Mouse (Mus musculus): ENCODE measurements at regions not wholly inside any gene's neighbourhood (a gene's known extent, or its start where the extent isn't known, plus 50 kb on each side); places are given as distances from the start of the nearest gene placed in this dataset.
A peak's percentile ranks its signal among the peaks of the same experiment; 100 is the strongest.

GRCm38 (mm10) chr4:81178047-81178781, 264.4 kb downstream of the Mpdz start:
- DNase-seq (ENCODE audit: low spot score in 2 of 2): no peak

- peak; percentile 89 to 90 for DNase-seq (ENCODE audit: low spot score in 2 of 2)
Observed at GRCm38 (mm10) chr4:81178782-81179135, 263.9 kb downstream of the Mpdz start.

DNA sequence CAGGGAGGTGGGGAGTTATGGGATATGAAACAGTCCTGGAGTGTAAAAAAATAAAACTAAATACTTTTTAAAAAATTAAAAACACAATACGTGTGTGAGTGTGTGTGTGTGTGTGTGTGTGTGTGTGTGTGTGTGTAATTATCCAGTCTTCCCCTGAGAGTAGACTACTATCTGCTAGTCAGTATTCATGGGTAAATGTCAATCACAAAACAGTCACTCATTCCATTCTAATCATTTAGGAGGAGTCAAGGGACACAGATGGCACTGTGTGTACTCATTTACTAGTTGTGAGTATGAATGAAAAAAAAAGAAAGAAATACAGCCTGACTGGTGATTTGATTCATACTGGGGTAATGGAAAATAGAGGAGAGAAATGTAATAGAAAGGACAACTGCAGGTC, 226.5 kb downstream of the Mpdz start:
- no peak for DNase-seq (ENCODE audit: low spot score in 2 of 2)

GRCm38 (mm10) chr4:81217979-81218378, 224.6 kb downstream of the Mpdz start:
- no peak for DNase-seq (ENCODE audit: low spot score in 2 of 2)

DNA sequence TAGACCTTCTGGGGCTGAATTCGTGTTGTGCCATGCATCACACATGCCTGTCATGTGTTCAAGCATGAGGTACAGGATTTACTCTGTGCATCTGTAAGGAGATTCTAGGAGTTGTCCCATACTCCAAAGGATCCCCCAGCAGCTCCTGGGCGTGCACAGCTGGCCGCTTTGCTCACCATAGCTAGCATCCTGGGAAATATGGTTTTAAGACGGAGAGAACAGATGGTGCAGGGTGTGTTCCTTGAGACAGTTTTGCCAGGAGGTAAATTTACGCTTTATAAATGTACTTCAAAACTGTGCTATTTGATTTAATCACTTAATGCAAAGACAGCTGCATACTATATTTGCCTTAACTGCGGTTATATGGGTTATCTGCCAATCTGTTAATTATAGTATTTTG, 220.6 kb downstream of the Mpdz start:
- no peak for DNase-seq (ENCODE audit: low spot score in 2 of 2)

- DNase-seq (ENCODE audit: low spot score in 2 of 2): no peak
Observed at GRCm38 (mm10) chr4:81222468-81223175, 220.0 kb downstream of the Mpdz start.

All from left cerebral cortex, adult 18-20 months (tissue).